Mouse (Mus musculus): Measurements from ENCODE around the gene Map2k6. TPM values are rescaled to one million over a fixed set of nuclear protein-coding genes. Genes with fewer than 3 reads are reported as not detected.

Gene Map2k6
- polyA plus RNA-seq, 1 experiment from 2014 or later = 21.2 TPM

GRCm38 (mm10) chr11:110409131-110409530 lies 10.2 kb downstream of the Map2k6 start:
- 81% methylated on average over 12 of the region's 12 CpGs for WGBS
- H3K4me2 ChIP-seq = no peak overlapping the region
- H3K27me3 ChIP-seq = no peaks in the 10 kb centered on the region
- no peak overlapping the region for H3K4me3 ChIP-seq
- peak overlapping the region; percentile 43; the same call in 1 of the 2 replicates for H3K27ac ChIP-seq
- H3K4me1 ChIP-seq = peaks cover 9% of the 10 kb centered on the region
- no peak overlapping the region for H3K9ac ChIP-seq
- H3K9me3 ChIP-seq = no peaks in the 10 kb centered on the region
- no peak for ATAC-seq (ENCODE audit: borderline replicate concordance, extremely low read depth, low FRiP score, low TSS enrichment)
- H3K36me3 ChIP-seq = no peaks in the 10 kb centered on the region

GRCm38 (mm10) chr11:110409776-110410175 lies 10.9 kb downstream of the Map2k6 start:
- no peak for ATAC-seq (ENCODE audit: borderline replicate concordance, extremely low read depth, low FRiP score, low TSS enrichment)
- no peaks in the 10 kb centered on the region for H3K9me3 ChIP-seq
- no peak overlapping the region for H3K4me2 ChIP-seq
- H3K36me3 ChIP-seq = no peaks in the 10 kb centered on the region
- peaks cover 9% of the 10 kb centered on the region for H3K4me1 ChIP-seq
- H3K9ac ChIP-seq = no peak overlapping the region
- 69% methylated on average over 9 of the region's 9 CpGs for WGBS
- no peak overlapping the region for H3K4me3 ChIP-seq
- H3K27ac ChIP-seq = no peak overlapping the region
- H3K27me3 ChIP-seq = no peaks in the 10 kb centered on the region

- Histone ChIP-seq H3K4me1 (no peaks in the 10 kb centered on the region), H3K4me2 (no peak overlapping the region), H3K36me3 (no peaks in the 10 kb centered on the region), H3K27ac (no peak overlapping the region), H3K9me3 (no peaks in the 10 kb centered on the region), H3K27me3 (no peaks in the 10 kb centered on the region), H3K9ac (no peak overlapping the region), H3K4me3 (no peak overlapping the region)
- ATAC-seq (ENCODE audit: borderline replicate concordance, extremely low read depth, low FRiP score, low TSS enrichment) = no peak
- WGBS = 89% methylated on average over 13 of the region's 13 CpGs
Measured at GRCm38 (mm10) chr11:110411596-110411995, 12.7 kb downstream of the Map2k6 start.

GRCm38 (mm10) chr11:110414263-110414662 lies 15.3 kb downstream of the Map2k6 start:
- no peak overlapping the region for H3K9ac ChIP-seq
- no peaks in the 10 kb centered on the region for H3K4me1 ChIP-seq
- no peaks in the 10 kb centered on the region for H3K27me3 ChIP-seq
- H3K4me3 ChIP-seq = no peak overlapping the region
- WGBS = 77% methylated on average over 7 of the region's 7 CpGs
- no peaks in the 10 kb centered on the region for H3K9me3 ChIP-seq
- no peak overlapping the region for H3K27ac ChIP-seq
- no peaks in the 10 kb centered on the region for H3K36me3 ChIP-seq
- H3K4me2 ChIP-seq = no peak overlapping the region
- no peak for ATAC-seq (ENCODE audit: borderline replicate concordance, extremely low read depth, low FRiP score, low TSS enrichment)

DNA sequence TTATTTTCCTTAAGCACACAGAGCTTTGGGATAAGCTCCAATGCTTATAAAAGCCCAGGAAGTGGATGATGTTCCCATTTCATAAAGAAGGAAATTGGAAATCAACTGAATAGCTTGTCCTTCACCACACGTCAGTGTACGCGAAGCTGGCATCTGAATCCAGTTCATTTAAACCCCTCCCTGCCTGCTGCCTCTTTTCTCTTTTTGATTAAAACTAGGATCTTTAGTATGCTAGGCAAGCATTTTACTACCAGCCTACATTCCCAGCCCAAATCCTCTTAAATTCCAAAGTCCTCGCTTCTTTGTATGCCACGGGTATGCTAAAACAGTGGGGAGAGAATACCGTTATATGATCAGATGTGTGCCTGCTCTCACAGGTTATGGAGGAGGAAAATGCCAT lies 17.8 kb downstream of the Map2k6 start:
- Histone ChIP-seq H3K36me3 (no peaks in the 10 kb centered on the region), H3K4me2 (no peak overlapping the region), H3K27ac (no peak overlapping the region), H3K9me3 (no peaks in the 10 kb centered on the region), H3K4me1 (no peaks in the 10 kb centered on the region), H3K27me3 (no peaks in the 10 kb centered on the region), H3K9ac (no peak overlapping the region), H3K4me3 (no peak overlapping the region)
- 82% methylated on average over 6 of the region's 6 CpGs for WGBS
- no peak for ATAC-seq (ENCODE audit: borderline replicate concordance, extremely low read depth, low FRiP score, low TSS enrichment)

DNA sequence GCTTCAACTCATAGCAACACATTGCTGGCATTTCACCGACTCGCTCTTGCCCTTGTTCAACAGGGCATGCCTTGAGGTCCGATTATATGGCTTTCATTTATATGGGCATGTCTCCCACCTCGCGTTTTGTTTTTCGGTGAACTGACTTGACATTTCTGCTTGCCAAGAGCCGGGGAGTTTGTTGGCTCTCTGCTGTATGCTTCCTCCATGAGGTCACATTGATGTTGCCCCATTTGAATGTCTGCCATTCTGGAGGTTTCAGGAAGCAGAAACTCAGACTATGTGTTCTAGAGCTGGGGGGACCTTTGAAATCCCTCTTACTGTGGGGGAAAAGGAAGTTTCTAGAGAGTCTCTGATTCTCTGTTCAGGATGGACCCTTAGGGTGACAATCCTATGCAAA lies 21.5 kb downstream of the Map2k6 start:
- Histone ChIP-seq H3K27me3 (no peaks in the 10 kb centered on the region), H3K27ac (no peak overlapping the region), H3K4me1 (no peaks in the 10 kb centered on the region), H3K4me3 (no peak overlapping the region), H3K9ac (no peak overlapping the region), H3K4me2 (no peak overlapping the region), H3K9me3 (no peaks in the 10 kb centered on the region), H3K36me3 (no peaks in the 10 kb centered on the region)
- no peak for ATAC-seq (ENCODE audit: borderline replicate concordance, extremely low read depth, low FRiP score, low TSS enrichment)
- WGBS = 81% methylated on average over 7 of the region's 7 CpGs

GRCm38 (mm10) chr11:110426572-110427145 lies 27.7 kb downstream of the Map2k6 start:
- Histone ChIP-seq H3K4me3 (no peak overlapping the region), H3K9ac (no peak overlapping the region), H3K4me2 (peak overlapping the region; percentile 18; the same call in 1 of the 2 replicates), H3K27ac (peak overlapping the region; percentile 63; the same call in 1 of the 2 replicates), H3K4me1 (no peaks in the 10 kb centered on the region), H3K27me3 (no peaks in the 10 kb centered on the region), H3K9me3 (no peaks in the 10 kb centered on the region), H3K36me3 (no peaks in the 10 kb centered on the region)
- ATAC-seq (ENCODE audit: borderline replicate concordance, extremely low read depth, low FRiP score, low TSS enrichment) = no peak
- 76% methylated on average over 6 of the region's 6 CpGs for WGBS

DNA sequence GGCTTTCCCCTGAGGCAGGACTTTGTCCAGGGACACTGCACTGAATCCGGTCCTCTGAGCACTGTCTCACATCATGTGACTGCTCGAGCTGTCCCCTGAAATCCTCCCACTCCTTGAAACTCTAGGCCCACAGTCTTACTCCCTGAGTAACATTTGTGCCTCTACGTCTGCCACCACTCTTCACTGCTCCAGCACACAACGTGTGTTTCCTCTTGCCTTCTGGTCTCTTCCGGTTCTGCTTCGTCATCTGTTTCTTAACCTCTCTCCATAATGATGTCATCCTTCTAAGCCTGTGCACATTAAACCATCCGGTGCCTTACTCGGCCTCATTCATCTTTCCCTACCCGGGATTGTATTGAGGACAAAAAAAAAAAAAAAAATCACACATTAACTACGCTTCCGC lies 28.2 kb downstream of the Map2k6 start:
- no peaks in the 10 kb centered on the region for H3K9me3 ChIP-seq
- WGBS = 47% methylated on average over 11 of the region's 11 CpGs
- no peaks in the 10 kb centered on the region for H3K27me3 ChIP-seq
- H3K4me1 ChIP-seq = no peaks in the 10 kb centered on the region
- peak overlapping the region; percentile 18; the same call in 1 of the 2 replicates for H3K4me2 ChIP-seq
- ATAC-seq (ENCODE audit: borderline replicate concordance, extremely low read depth, low FRiP score, low TSS enrichment) = peak; percentile 62
- H3K4me3 ChIP-seq = no peak overlapping the region
- peak overlapping the region; percentile 63; the same call in 1 of the 2 replicates for H3K27ac ChIP-seq
- no peaks in the 10 kb centered on the region for H3K36me3 ChIP-seq
- H3K9ac ChIP-seq = no peak overlapping the region

DNA sequence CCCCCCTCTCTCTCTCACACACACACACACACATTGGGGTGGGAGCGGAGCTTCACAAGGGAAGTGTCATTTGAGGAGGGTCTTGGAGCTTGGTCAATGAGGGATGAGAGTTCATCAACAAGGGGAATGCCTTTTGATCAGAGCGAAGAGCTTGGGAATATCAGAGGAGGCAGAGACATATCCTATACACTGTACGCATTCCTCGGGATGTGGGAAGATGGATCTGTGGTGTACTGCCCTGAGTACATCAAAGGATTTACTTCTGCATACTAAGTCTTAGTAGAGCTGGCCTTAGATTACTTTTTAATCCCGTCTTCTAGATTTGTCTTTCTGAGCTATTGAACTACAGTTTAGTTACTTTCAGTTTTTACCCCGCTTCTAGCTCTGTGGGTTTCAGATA lies 30.1 kb downstream of the Map2k6 start:
- no peak overlapping the region for H3K4me2 ChIP-seq
- H3K27ac ChIP-seq = no peak overlapping the region
- 72% methylated on average over 6 of the region's 6 CpGs for whole genome bisulfite sequencing
- H3K36me3 ChIP-seq = no peaks in the 10 kb centered on the region
- no peak overlapping the region for H3K4me3 ChIP-seq
- H3K4me1 ChIP-seq = no peaks in the 10 kb centered on the region
- H3K27me3 ChIP-seq = no peaks in the 10 kb centered on the region
- ATAC-seq (ENCODE audit: borderline replicate concordance, extremely low read depth, low FRiP score, low TSS enrichment) = no peak
- no peak overlapping the region for H3K9ac ChIP-seq
- no peaks in the 10 kb centered on the region for H3K9me3 ChIP-seq

GRCm38 (mm10) chr11:110429837-110430418 lies 31.0 kb downstream of the Map2k6 start:
- Histone ChIP-seq H3K27ac (no peak overlapping the region), H3K9me3 (no peaks in the 10 kb centered on the region), H3K4me3 (no peak overlapping the region), H3K27me3 (no peaks in the 10 kb centered on the region), H3K4me2 (no peak overlapping the region), H3K4me1 (no peaks in the 10 kb centered on the region), H3K36me3 (no peaks in the 10 kb centered on the region), H3K9ac (no peak overlapping the region)
- no peak for ATAC-seq (ENCODE audit: borderline replicate concordance, extremely low read depth, low FRiP score, low TSS enrichment)
- WGBS = 62% methylated on average over 3 of the region's 3 CpGs

GRCm38 (mm10) chr11:110435839-110436556 lies 37.1 kb downstream of the Map2k6 start:
- Histone ChIP-seq H3K27ac (no peak overlapping the region), H3K36me3 (no peaks in the 10 kb centered on the region), H3K4me1 (peaks cover 8% of the 10 kb centered on the region), H3K9me3 (no peaks in the 10 kb centered on the region), H3K27me3 (no peaks in the 10 kb centered on the region), H3K4me2 (no peak overlapping the region), H3K4me3 (no peak overlapping the region), H3K9ac (no peak overlapping the region)
- ATAC-seq (ENCODE audit: borderline replicate concordance, extremely low read depth, low FRiP score, low TSS enrichment) = no peak
- 76% methylated on average over 8 of the region's 8 CpGs for WGBS

GRCm38 (mm10) chr11:110436998-110437397 lies 38.1 kb downstream of the Map2k6 start:
- H3K36me3 ChIP-seq = no peaks in the 10 kb centered on the region
- no peaks in the 10 kb centered on the region for H3K9me3 ChIP-seq
- H3K27me3 ChIP-seq = no peaks in the 10 kb centered on the region
- 87% methylated on average over 12 of the region's 12 CpGs for WGBS
- H3K4me2 ChIP-seq = no peak overlapping the region
- no peak overlapping the region for H3K27ac ChIP-seq
- no peak for ATAC-seq (ENCODE audit: borderline replicate concordance, extremely low read depth, low FRiP score, low TSS enrichment)
- no peak overlapping the region for H3K9ac ChIP-seq
- no peak overlapping the region for H3K4me3 ChIP-seq
- peaks cover 8% of the 10 kb centered on the region for H3K4me1 ChIP-seq

Data from lung, embryonic 15.5 days (tissue).